Mouse (Mus musculus): ENCODE measurements around the gene Meis2.

Meis2 gene

DNA sequence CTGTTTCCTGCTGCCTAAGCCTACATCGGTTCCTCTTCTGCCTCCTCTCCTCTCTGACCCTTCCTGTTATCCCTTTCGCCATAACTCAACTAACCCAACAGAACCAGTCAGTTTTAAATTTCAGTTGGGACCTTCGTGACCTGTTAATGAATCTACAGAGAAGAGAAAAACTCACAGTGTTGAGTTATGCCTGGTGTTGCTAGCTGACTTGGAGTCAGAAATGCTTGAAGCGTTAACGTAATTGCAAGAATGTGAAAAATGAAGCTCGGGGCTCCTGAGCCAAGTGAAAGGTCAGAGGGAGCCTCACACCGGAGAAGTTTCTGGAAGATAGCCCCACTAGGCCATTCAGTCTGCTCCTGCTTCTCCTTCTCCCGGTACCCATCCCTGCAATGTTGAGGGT lies 18.3 kb downstream of the Meis2 start:
- no peak for DNase-seq (ENCODE audit: low spot score)

- no peak for DNase-seq (ENCODE audit: low spot score)
Observed at GRCm38 (mm10) chr2:116045048-116045447, 20.6 kb downstream of the Meis2 start.

GRCm38 (mm10) chr2:116042934-116043698 lies 22.5 kb downstream of the Meis2 start:
- no peak for DNase-seq (ENCODE audit: low spot score)

- no peak for DNase-seq (ENCODE audit: low spot score)
Observed at GRCm38 (mm10) chr2:116042447-116042846, 23.2 kb downstream of the Meis2 start.

DNA sequence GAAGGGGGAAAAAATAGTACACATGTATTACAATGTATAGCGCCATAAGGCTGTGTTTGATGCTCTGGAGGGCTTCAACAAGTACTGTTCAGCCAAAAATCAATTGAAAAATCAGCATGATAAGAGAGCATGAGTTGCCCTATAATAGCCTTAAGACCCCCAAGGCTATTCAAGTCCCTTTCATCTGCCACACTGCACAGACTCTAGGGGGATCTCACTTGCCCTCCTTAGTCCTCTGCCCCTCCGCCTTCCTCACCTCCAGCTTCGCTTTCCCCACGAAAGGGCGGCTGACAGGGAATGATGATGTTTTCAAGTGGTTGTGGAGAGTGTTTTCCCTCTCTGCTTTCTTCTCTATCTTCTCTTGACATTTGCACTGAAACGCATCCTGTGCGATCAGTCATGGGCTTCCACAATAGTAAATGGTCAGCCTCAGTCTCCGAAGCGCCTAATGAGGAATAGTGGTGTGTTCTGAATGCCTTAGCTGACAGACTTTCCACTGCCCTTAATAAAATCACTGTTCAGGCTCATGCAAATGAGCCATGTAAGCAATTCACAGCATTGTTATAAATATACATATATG lies 23.9 kb downstream of the Meis2 start:
- no peak for DNase-seq (ENCODE audit: low spot score)

- DNase-seq (ENCODE audit: low spot score), result no peak
Observed at GRCm38 (mm10) chr2:116035345-116035744, 30.3 kb downstream of the Meis2 start.

- no peak for DNase-seq (ENCODE audit: low spot score)
Observed at GRCm38 (mm10) chr2:116028127-116028526, 37.5 kb downstream of the Meis2 start.

GRCm38 (mm10) chr2:116022876-116023275 lies 42.8 kb downstream of the Meis2 start:
- no peak for DNase-seq (ENCODE audit: low spot score)

DNA sequence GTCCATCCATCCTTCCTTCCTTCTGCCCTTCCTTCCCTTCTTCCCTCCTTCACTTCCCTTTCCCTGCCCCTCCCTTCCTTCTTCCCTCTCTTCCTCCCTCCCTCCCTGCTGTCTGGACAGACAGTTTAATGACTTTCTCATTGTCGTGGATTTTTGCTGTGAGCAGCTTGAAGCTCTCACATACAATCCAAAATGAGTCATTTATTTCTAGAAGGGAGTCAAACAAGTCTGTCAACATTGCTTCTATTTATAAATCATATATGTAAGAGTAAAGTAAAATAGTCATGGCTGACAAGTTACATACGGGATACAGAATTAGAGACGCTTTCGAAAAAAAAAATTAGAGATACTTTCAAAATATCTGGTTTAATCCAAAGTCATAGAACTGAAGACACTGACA lies 43.7 kb downstream of the Meis2 start:
- no peak for DNase-seq (ENCODE audit: low spot score)

GRCm38 (mm10) chr2:116021046-116021445 lies 44.6 kb downstream of the Meis2 start:
- no peak for DNase-seq (ENCODE audit: low spot score)

GRCm38 (mm10) chr2:116020451-116020951 lies 45.1 kb downstream of the Meis2 start:
- DNase-seq (ENCODE audit: low spot score), result no peak

DNA sequence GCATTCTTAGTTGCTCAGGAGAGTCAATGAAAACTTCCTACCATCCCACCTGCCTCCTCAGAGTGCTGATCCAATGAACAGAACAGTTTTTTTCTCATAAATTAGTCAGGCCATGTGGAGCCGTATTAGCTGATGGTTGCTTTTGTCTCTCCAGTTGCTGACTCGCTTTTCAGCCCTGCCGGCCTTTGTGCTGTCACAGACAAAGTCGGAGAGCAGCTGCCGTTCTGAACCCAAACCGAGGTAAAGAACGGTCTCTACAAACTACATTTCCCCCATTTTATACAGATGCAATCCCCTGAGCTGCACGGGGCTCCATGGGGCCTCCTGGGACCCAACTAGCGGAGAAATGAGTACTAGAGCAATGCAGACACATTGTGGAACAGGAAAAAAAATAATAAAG lies 45.7 kb downstream of the Meis2 start:
- DNase-seq (ENCODE audit: low spot score), result no peak

- no peak for DNase-seq (ENCODE audit: low spot score)
Observed at GRCm38 (mm10) chr2:116019466-116019794, 46.2 kb downstream of the Meis2 start.

- DNase-seq (ENCODE audit: low spot score), result no peak
Observed at GRCm38 (mm10) chr2:116018781-116019465, 46.7 kb downstream of the Meis2 start.

DNA sequence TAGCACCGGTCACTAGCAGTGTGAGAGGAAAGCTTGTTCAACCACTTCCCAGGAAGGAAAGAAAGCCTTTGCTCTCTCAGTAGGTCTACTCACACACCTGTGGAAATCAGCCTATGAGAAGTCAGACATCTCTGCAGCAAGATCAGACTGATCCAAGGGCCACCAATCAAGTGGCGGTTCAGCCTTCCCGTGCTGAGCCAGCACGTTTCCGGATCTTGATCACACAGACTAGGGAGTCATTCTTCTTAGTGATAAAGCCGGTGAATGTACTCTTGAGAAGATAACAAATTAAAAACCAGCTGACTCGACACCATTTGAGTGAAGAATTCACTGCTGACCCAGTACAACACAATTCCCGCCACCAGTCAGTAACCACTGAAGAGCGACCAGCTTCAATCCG lies 50.1 kb downstream of the Meis2 start:
- no peak for DNase-seq (ENCODE audit: low spot score)

DNA sequence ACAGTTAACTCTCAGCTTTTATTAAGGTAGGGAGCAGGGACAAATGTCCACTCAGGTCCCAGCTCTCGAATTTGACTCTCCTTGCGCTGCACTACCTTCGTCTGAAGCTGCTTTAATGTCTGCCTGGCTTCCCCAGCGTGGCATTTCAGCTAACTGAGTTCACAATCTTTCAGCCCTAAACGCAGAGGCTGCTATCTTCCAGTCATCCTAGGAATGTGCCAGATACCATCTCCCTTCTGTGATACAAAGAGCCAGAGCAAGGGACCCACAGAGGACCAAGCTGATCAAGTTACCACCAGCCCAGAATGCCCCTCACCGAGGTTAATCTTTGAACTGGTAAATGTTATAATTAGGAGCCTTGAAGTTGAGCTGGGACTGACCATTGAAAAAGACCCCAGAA lies 55.2 kb downstream of the Meis2 start:
- DNase-seq (ENCODE audit: low spot score), result no peak

GRCm38 (mm10) chr2:116010061-116010460 lies 55.6 kb downstream of the Meis2 start:
- no peak for DNase-seq (ENCODE audit: low spot score)

GRCm38 (mm10) chr2:116009097-116009970 lies 56.3 kb downstream of the Meis2 start:
- no peak for DNase-seq (ENCODE audit: low spot score)

GRCm38 (mm10) chr2:116002354-116002753 lies 63.3 kb downstream of the Meis2 start:
- DNase-seq (ENCODE audit: low spot score), result no peak

- DNase-seq (ENCODE audit: low spot score), result no peak
Observed at GRCm38 (mm10) chr2:116001352-116002138, 64.1 kb downstream of the Meis2 start.

GRCm38 (mm10) chr2:116000514-116000913 lies 65.1 kb downstream of the Meis2 start:
- DNase-seq (ENCODE audit: low spot score), result no peak

Data from ovary, adult 18-20 months (tissue).